Mouse (Mus musculus) brain, embryonic 14.5 days (tissue): ENCODE measurements around the gene Tnxb. TPM values are rescaled to one million over a fixed set of nuclear protein-coding genes. Genes with fewer than 3 reads are reported as not detected.

Experiments
- DNase-seq: peaks from one replicate; pipeline ENCODE4 v3.0.0-alpha.2; 2011; ENCODE audit warnings: low read depth
- CTCF ChIP-seq: fragments of 200-500 bp; IDR thresholded peaks from 2 replicates; pipeline ENCODE4 v1.5.1; 2012; ENCODE audit warnings: inconsistent platforms, mild to moderate bottlenecking, moderate library complexity, borderline replicate concordance; ENCODE audit not compliant: insufficient read depth, insufficient read length; ENCODE audit errors: extremely low read depth
- POLR2A ChIP-seq: fragments of 200-500 bp; IDR thresholded peaks from 2 replicates; pipeline ENCODE4 v1.6.1; 2012; ENCODE audit warnings: mild to moderate bottlenecking, inconsistent platforms, borderline replicate concordance; ENCODE audit not compliant: poor library complexity, insufficient read depth, insufficient read length, severe bottlenecking; ENCODE audit errors: extremely low read depth
- polyA plus RNA-seq: library from polyadenylated mRNA; depleted of rRNA; stranded (reverse); fragments of >200 nt; gene quantifications from 2 replicates; pipeline ENCODE4 v1.2.3, GENCODE M21; 2012; rRNA removed

Gene Tnxb
- polyA plus RNA-seq, result 0.33 and 0.70 TPM in 2 replicates

- TF ChIP-seq POLR2A, result no peak
- TF ChIP-seq CTCF, result no peak
- no peak for DNase-seq
Measured at GRCm38 (mm10) chr17:34670235-34670634, at the start of gene Tnxb. TSS of gene Tnxb (plus strand) at chr17:34670535.

- no peak for DNase-seq
- TF ChIP-seq CTCF, result no peak
Measured at GRCm38 (mm10) chr17:34621006-34621405, 49.3 kb upstream of the Tnxb start.

- no peak for TF ChIP-seq CTCF
- no peak for TF ChIP-seq POLR2A
- DNase-seq, result no peak
Measured at GRCm38 (mm10) chr17:34623161-34623560, 47.2 kb upstream of the Tnxb start.

- no peak for DNase-seq
- TF ChIP-seq CTCF, result no peak
- no peak for TF ChIP-seq POLR2A
Measured at GRCm38 (mm10) chr17:34624981-34625380, 45.4 kb upstream of the Tnxb start.

GRCm38 (mm10) chr17:34626062-34626772, 44.1 kb upstream of the Tnxb start:
- TF ChIP-seq CTCF, result no peak
- no peak for TF ChIP-seq POLR2A
- no peak for DNase-seq

- TF ChIP-seq CTCF, result peak; percentile 59; the same call in 1 of the 2 replicates
- no peak for TF ChIP-seq POLR2A
- peak; percentile 80 for DNase-seq
Measured at GRCm38 (mm10) chr17:34626773-34627092, 43.6 kb upstream of the Tnxb start.

GRCm38 (mm10) chr17:34627093-34627942, 43.0 kb upstream of the Tnxb start:
- TF ChIP-seq CTCF, result no peak
- no peak for TF ChIP-seq POLR2A
- peak; percentile 97 for DNase-seq

- no peak for DNase-seq
- TF ChIP-seq CTCF (no peak), POLR2A (no peak)
Measured at GRCm38 (mm10) chr17:34627943-34628643, 42.2 kb upstream of the Tnxb start, which contains the start of gene Ppt2. TSS of gene Ppt2 (minus strand) at chr17:34628510.

- no peak for DNase-seq
- TF ChIP-seq CTCF (no peak), POLR2A (no peak)
Measured at GRCm38 (mm10) chr17:34628644-34628967, 41.7 kb upstream of the Tnxb start.

GRCm38 (mm10) chr17:34629221-34629751, 41.0 kb upstream of the Tnxb start, which contains the start of gene Prrt1:
TSS of gene Prrt1 (plus strand) at chr17:34629533.
- peak; percentile 92 for DNase-seq
- TF ChIP-seq CTCF, result no peak
- TF ChIP-seq POLR2A, result no peak
